ENCODE assay signal across 18 mouse cellular contexts in the genomic region with DNA sequence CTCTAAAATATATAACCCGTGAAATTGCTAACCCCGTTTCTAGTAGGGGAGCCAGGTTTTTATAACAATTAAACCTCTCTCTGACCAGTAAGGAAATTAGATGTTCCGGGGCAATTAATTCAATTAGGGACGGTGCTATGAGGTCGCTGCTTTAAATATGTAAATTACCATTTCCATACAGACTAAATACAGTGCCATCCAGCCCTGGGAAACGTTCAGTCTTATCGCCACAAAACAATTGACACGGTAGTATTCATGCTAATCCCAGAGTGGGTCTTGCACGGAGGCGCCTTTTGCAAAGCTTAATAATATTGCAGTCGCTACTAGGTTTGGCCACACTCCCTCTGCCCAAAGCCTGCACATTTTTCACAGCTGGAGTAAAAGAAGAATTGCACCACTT. TPM values are rescaled to one million over a fixed set of nuclear protein-coding genes. Genes with fewer than 3 reads are reported as not detected.
DNase-seq lines count a peak whose midpoint lies in the region; ATAC-seq and TF ChIP-seq lines count a peak whose summit lies in the region.
"Had no signal": no experiment of that assay in that cellular context is flagged by ENCODE, and none has a peak within 500 bp of the region (broad histone marks: within the 10 kb centered on the region; RNA-seq: fewer than 3 reads in every experiment).

No protein-coding gene starts in this region.

- H3K36me3 ChIP-seq in forebrain, embryonic 11.5 days (ENCODE audit: control insufficient read depth, insufficient read depth, low read length) = no peaks in the 10 kb centered on the region
- no peaks in the 10 kb centered on the region for H3K36me3 ChIP-seq in forebrain, postnatal 0 days (ENCODE audit: insufficient read depth)
- no peaks in the 10 kb centered on the region for H3K36me3 ChIP-seq in limb, embryonic 11.5 days (ENCODE audit: control insufficient read depth, insufficient read depth, low read length)
- H3K36me3 ChIP-seq in limb, embryonic 10.5 days = peaks cover 8% of the 10 kb centered on the region; the same call in 1 of the 2 replicates
- no peaks in the 10 kb centered on the region for H3K36me3 ChIP-seq in midbrain, embryonic 13.5 days
- H3K36me3 ChIP-seq: embryonic facial prominence, embryonic 15.5 days; lung, embryonic 15.5 days had no signal

- no peak for TF ChIP-seq CTCF in forebrain, postnatal 0 days (IDR thresholded peaks at IDR 0.05; ENCODE audit: low read depth)
- no peak for TF ChIP-seq CTCF in brain, embryonic 14.5 days (IDR thresholded peaks at IDR 0.05; ENCODE audit: borderline replicate concordance, extremely low read depth, insufficient read depth, insufficient read length)

- H3K4me3 ChIP-seq in forebrain, embryonic 11.5 days (ENCODE audit: low read depth, low read length) = no peak overlapping the region
- H3K4me3 ChIP-seq in forebrain, postnatal 0 days (ENCODE audit: low read depth, low read length) = no peak overlapping the region
- no peak overlapping the region for H3K4me3 ChIP-seq in limb, embryonic 11.5 days (ENCODE audit: low read depth, low read length)
- H3K4me3 ChIP-seq in limb, embryonic 10.5 days = no peak overlapping the region
- peak overlapping the region; percentile 17 for H3K4me3 ChIP-seq in midbrain, embryonic 13.5 days (replicated peaks)
- H3K4me3 ChIP-seq: embryonic facial prominence, embryonic 15.5 days; lung, embryonic 15.5 days had no signal

- no peak overlapping the region for H3K9ac ChIP-seq in forebrain, embryonic 11.5 days (ENCODE audit: low read length)
- H3K9ac ChIP-seq in forebrain, postnatal 0 days = no peak overlapping the region
- H3K9ac ChIP-seq in limb, embryonic 11.5 days (ENCODE audit: low read length) = no peak overlapping the region
- H3K9ac ChIP-seq in midbrain, embryonic 13.5 days (replicated peaks) = 0 out of 2 replicates have a peak overlapping the region, but pooled peaks have one; percentile 8
- H3K9ac ChIP-seq: embryonic facial prominence, embryonic 15.5 days; liver, embryonic 14.5 days; lung, embryonic 15.5 days had no signal

- no peak overlapping the region for H3K27ac ChIP-seq in forebrain, embryonic 11.5 days (ENCODE audit: low read depth, low read length)
- no peak overlapping the region for H3K27ac ChIP-seq in forebrain, postnatal 0 days (ENCODE audit: low read depth, low read length)
- no peak overlapping the region for H3K27ac ChIP-seq in limb, embryonic 11.5 days (replicated peaks; ENCODE audit: low read depth, low read length)
- no peak overlapping the region for H3K27ac ChIP-seq in limb, embryonic 10.5 days
- peak overlapping the region; percentile 56; the same call in 1 of the 2 replicates for H3K27ac ChIP-seq in midbrain, embryonic 13.5 days
- H3K27ac ChIP-seq: embryonic facial prominence, embryonic 15.5 days; kidney, postnatal 0 days; liver, embryonic 14.5 days; lung, embryonic 15.5 days; macrophage had no signal

- DNase-seq in forebrain, embryonic 11.5 days (ENCODE audit: low spot score) = no peak
- no peak for DNase-seq in forebrain, postnatal 0 days
- peak; percentile 37 for DNase-seq in limb, embryonic 11.5 days (ENCODE audit: low spot score)
- DNase-seq in limb, embryonic 10.5 days (ENCODE audit: low spot score) = no peak
- peak; percentile 65 for DNase-seq in brain, embryonic 14.5 days (ENCODE audit: low read depth)
- no peak for DNase-seq in left cerebral cortex, adult 9 months (ENCODE audit: low spot score in 2 of 2)
- DNase-seq: adrenal gland, postnatal 36 days; B cell, adult 2 months; cerebellum, adult 2 months; kidney, adult 18-20 months; thymus, adult 2 months had no signal

- H3K4me2 ChIP-seq in forebrain, embryonic 11.5 days (ENCODE audit: low read depth, low read length, severe bottlenecking) = 0 out of 2 replicates have a peak overlapping the region, but pooled peaks have one; percentile 15
- H3K4me2 ChIP-seq in forebrain, postnatal 0 days (ENCODE audit: low read depth) = no peak overlapping the region
- H3K4me2 ChIP-seq in limb, embryonic 11.5 days (ENCODE audit: low read depth, severe bottlenecking) = no peak overlapping the region
- H3K4me2 ChIP-seq in midbrain, embryonic 13.5 days (replicated peaks) = peak overlapping the region; percentile 31
- H3K4me2 ChIP-seq: embryonic facial prominence, embryonic 15.5 days; lung, embryonic 15.5 days had no signal

- ATAC-seq in forebrain, embryonic 11.5 days (replicated peaks; ENCODE audit: low FRiP score) = no peak
- ATAC-seq in forebrain, postnatal 0 days = no peak
- no peak for ATAC-seq in limb, embryonic 11.5 days (ENCODE audit: insufficient number of reproducible peaks, low FRiP score, low TSS enrichment, low read depth)
- ATAC-seq in midbrain, embryonic 13.5 days = peak; percentile 41

- H3K27me3 ChIP-seq in forebrain, embryonic 11.5 days (ENCODE audit: control insufficient read depth, insufficient read depth, low read length) = peaks cover 81% of the 10 kb centered on the region
- peaks cover 73% of the 10 kb centered on the region for H3K27me3 ChIP-seq in forebrain, postnatal 0 days (ENCODE audit: insufficient read depth, low read length)
- peaks cover 72% of the 10 kb centered on the region for H3K27me3 ChIP-seq in limb, embryonic 11.5 days (ENCODE audit: control insufficient read depth, insufficient read depth, low read length)
- peaks cover 95% of the 10 kb centered on the region for H3K27me3 ChIP-seq in limb, embryonic 10.5 days (ENCODE audit: low read depth, poor library complexity, severe bottlenecking)
- H3K27me3 ChIP-seq in midbrain, embryonic 13.5 days = peaks cover 92% of the 10 kb centered on the region

- H3K4me1 ChIP-seq in forebrain, embryonic 11.5 days (replicated peaks; ENCODE audit: control insufficient read depth, insufficient read depth, low read length) = peaks cover 19% of the 10 kb centered on the region
- H3K4me1 ChIP-seq in forebrain, postnatal 0 days (ENCODE audit: insufficient read depth) = no peaks in the 10 kb centered on the region
- H3K4me1 ChIP-seq in limb, embryonic 11.5 days (ENCODE audit: control insufficient read depth, insufficient read depth, low read length) = no peaks in the 10 kb centered on the region
- peaks cover 33% of the 10 kb centered on the region for H3K4me1 ChIP-seq in limb, embryonic 10.5 days
- H3K4me1 ChIP-seq in midbrain, embryonic 13.5 days (replicated peaks) = peaks cover 46% of the 10 kb centered on the region

- no peak for TF ChIP-seq POLR2A in brain, embryonic 14.5 days (IDR thresholded peaks at IDR 0.05; ENCODE audit: borderline replicate concordance, extremely low read depth, insufficient read depth, insufficient read length, poor library complexity, severe bottlenecking)

- no peaks in the 10 kb centered on the region; the same call in 1 of the 2 replicates for H3K9me3 ChIP-seq in forebrain, embryonic 11.5 days (ENCODE audit: control insufficient read depth, low read length)
- H3K9me3 ChIP-seq in forebrain, postnatal 0 days (ENCODE audit: low read length) = no peaks in the 10 kb centered on the region
- no peaks in the 10 kb centered on the region for H3K9me3 ChIP-seq in limb, embryonic 11.5 days (ENCODE audit: control insufficient read depth, low read length)
- no peaks in the 10 kb centered on the region for H3K9me3 ChIP-seq in limb, embryonic 10.5 days (replicated peaks)
- H3K9me3 ChIP-seq in midbrain, embryonic 13.5 days = no peaks in the 10 kb centered on the region
- H3K9me3 ChIP-seq: embryonic facial prominence, embryonic 15.5 days; lung, embryonic 15.5 days had no signal

- WGBS in forebrain, embryonic 11.5 days = 3% methylated on average over 11 of the region's 11 CpGs
- WGBS in forebrain, postnatal 0 days = 11% methylated on average over 11 of the region's 11 CpGs
- WGBS in limb, embryonic 11.5 days = 3% methylated on average over 11 of the region's 11 CpGs
- 2% methylated on average over 11 of the region's 11 CpGs for WGBS in limb, embryonic 10.5 days
- 2% methylated on average over 11 of the region's 11 CpGs for WGBS in midbrain, embryonic 13.5 days

RNA-seq across cellular contexts. Expression of gene Nr4a2, which starts 14.5 kb away (rescaled TPM):
- 14.9 and 15.7 TPM in 2 replicates for polyA plus RNA-seq in forebrain, embryonic 11.5 days (2014; fragmentation: Nextera tagmentation; extraction: Ambion mirVana)
- total RNA-seq in forebrain, postnatal 0 days (2014; rRNA removed) = 26.4 and 30.6 TPM in 2 replicates
- 25.1 and 59.4 TPM in 2 replicates for polyA plus RNA-seq in forebrain, postnatal 0 days (2015; fragmentation: Nextera tagmentation; extraction: Ambion mirVana)
- polyA plus RNA-seq in limb, embryonic 11.5 days (2014; fragmentation: Nextera tagmentation; extraction: Ambion mirVana) = 7.7 and 8.8 TPM in 2 replicates
- polyA plus RNA-seq in limb, embryonic 10.5 days (2016; fragmentation: Nextera tagmentation; extraction: Ambion mirVana) = 5.8 and 8.7 TPM in 2 replicates
- 8.7 and 19.7 TPM in 2 replicates for polyA plus RNA-seq in brain, embryonic 14.5 days (2012; rRNA removed)
- 39.8 and 49.1 TPM in 2 replicates for polyA plus RNA-seq in midbrain, embryonic 13.5 days (2015; fragmentation: Nextera tagmentation; extraction: Ambion mirVana)
- total RNA-seq: neutrophil, adult 5-6 weeks had no signal

Comparison
In these comparisons a context has a peak if more than half of its experiments do, and no peak if none do; other contexts are left out.
1. DNase-seq: peak in limb, embryonic 11.5 days (single experiment) and brain, embryonic 14.5 days (single experiment); none in forebrain, embryonic 11.5 days (single experiment), forebrain, postnatal 0 days (single experiment), limb, embryonic 10.5 days (single experiment) and left cerebral cortex, adult 9 months (0 of 2).
2. H3K4me2 ChIP-seq: peak in forebrain, embryonic 11.5 days (single experiment) and midbrain, embryonic 13.5 days (single experiment); none in forebrain, postnatal 0 days (single experiment) and limb, embryonic 11.5 days (single experiment).